Mouse (Mus musculus) C2C12 (cell line): ENCODE results near the gene Znrd1as.

ENCODE experiments used
- CTCF ChIP-seq: IDR thresholded peaks from one replicate; pipeline ENCODE4 v1.5.1; 2011; ENCODE audit not compliant: control insufficient read depth, insufficient read depth, insufficient read length
- FOSL1 ChIP-seq: IDR thresholded peaks from one replicate; pipeline ENCODE4 v1.8.0; 2011; ENCODE audit warnings: mild to moderate bottlenecking, low read length; ENCODE audit not compliant: poor library complexity, insufficient read depth, severe bottlenecking
- MAX ChIP-seq: IDR thresholded peaks from one replicate; pipeline ENCODE4 v1.6.1; 2011; ENCODE audit warnings: mild to moderate bottlenecking, control low read depth
- MYOD1 ChIP-seq: IDR thresholded peaks from one replicate; pipeline ENCODE4 v1.6.1; 2011; ENCODE audit warnings: low read depth; ENCODE audit not compliant: control insufficient read depth, insufficient read length
- MYOG ChIP-seq: IDR thresholded peaks from one replicate; pipeline ENCODE4 v1.6.1; 2011; ENCODE audit not compliant: control insufficient read depth, insufficient read length; ENCODE audit errors: extremely low read depth
- USF1 ChIP-seq: IDR thresholded peaks from one replicate; pipeline ENCODE4 v1.6.1; 2011; ENCODE audit warnings: low read depth, mild to moderate bottlenecking, control low read depth, moderate library complexity

- no peak for TF ChIP-seq CTCF
- TF ChIP-seq USF1, result no peak
- TF ChIP-seq FOSL1, result no peak
- TF ChIP-seq MAX, result no peak
- no peak for TF ChIP-seq MYOG
- no peak for TF ChIP-seq MYOD1
Observed at GRCm38 (mm10) chr17:37003366-37003765, 45.0 kb downstream of the Znrd1as start.
